Mouse (Mus musculus): Measurements from ENCODE around the gene Acoxl.

Gene Acoxl

DNA sequence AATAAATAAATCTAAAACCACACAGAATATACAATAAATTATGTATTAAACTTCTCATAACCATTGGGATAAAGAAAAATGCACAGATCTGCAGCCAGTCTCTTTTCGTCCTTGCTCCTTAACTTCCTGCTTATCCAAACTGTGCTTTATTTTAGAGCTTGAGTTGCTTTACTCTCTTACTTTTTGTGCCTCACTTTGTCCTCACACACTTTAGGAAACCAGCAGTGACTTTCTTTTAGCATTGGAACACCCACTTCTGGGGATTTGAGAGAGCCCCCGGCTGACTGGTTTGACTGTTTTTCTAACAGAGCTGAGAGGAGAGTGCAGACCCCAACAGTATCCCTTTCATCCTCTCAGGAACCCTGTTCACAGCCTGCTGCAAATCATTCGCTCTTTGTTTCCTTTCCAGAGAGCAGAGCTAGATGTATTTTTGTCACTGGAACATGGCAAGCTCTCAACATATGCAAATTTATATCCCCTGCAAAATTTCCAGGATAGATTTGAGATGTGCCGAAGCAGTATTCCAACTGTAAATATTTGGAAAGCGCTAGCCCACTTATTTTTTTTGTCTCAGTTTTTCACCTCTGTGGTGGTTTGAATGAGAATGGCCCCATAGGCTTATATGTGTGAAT is 199.7 kb downstream of the Acoxl start:
- no peak for DNase-seq

DNA sequence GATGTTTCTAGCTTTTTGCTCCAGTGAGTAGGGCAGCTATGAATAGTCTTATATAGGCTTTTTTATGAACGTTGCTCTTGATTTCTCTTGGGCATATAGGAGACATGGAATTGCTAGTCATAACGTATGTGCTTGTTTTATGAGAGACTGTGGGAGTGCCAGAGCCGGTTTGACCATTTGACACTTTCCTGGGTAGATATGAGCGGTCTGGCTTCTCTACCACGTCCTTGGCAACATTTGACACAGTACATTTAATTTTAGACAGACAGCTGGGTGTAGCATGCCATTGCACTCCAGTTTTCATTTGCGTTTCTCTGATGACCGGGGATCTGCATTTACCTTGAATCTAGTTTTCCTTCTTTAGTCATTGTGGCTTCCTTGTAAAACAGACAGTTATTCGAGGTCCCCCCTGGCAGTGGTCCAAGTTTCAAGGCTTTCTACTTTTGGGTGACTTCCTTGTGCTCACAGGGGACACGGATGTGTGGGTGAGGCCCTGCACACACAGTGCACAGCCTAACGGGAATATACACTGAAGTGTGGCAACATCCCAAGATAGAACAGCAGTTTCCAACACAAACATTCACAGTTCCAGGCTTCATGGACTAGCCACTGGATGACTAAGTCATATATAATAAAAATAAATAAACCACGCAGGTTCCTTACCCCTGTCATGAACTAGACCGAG is 202.5 kb downstream of the Acoxl start:
- DNase-seq = no peak

DNA sequence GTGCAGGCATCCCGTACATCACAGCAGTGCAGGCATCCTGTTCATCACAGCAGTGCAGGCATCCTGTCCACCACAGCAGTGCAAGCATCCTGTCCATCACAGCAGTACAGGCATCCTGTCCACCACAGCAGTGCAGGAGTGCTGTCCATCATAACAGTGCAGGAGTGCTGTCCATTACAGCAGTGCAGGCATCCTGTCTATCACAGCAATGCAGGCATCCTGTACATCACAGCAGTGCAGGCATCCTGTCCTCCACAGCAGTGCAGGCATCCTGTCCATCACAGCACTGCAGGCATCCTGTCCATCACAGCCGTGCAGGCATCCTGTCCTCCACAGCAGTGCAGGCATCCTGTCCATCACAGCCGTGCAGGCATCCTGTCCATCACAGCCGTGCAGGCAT is 207.8 kb downstream of the Acoxl start:
- no peak for DNase-seq

- DNase-seq = no peak
These were observed 216.2 kb downstream of the Acoxl start for GRCm38 (mm10) chr2:128054905-128055304.

DNA sequence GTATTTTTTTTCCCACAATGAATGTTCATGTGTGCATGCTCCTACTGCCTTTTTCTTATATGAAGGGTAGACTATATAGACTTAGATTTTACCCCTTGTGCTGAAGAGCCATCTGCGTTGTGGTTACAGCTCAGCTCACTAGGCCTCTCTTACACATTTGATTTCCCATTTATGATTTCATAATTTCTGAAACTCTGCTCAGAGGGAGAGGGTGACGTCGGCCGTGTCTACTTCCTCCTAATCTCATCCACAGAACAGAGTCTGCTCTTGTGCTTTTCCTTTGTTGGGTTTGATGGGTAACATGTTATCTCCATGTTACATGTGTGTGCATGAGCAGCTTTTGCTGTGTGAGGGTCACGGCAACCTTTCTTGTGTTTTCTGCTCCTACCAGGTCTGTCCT is 219.2 kb downstream of the Acoxl start:
- no peak for DNase-seq

DNA sequence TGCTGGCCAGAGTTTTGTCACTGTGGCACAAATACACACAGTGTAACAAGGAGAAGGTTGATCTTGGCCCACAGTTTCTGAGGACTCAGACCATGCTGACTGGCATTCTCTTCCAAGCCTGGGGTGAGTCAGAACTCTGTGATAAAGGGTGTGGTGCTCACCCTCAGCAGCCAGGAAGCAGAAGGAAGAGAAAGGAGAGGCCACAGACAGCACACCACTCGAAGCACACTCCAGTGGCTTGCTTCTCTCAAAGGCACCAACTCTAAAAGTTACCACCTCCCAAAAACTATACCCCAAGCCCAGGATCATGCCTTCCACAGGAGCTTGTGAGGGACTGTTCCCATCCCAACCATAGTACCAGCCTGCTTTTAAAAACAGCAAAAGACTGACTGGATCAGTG is 220.0 kb downstream of the Acoxl start:
- no peak for DNase-seq

GRCm38 (mm10) chr2:128060213-128060612 is 221.5 kb downstream of the Acoxl start:
- DNase-seq = no peak

DNA sequence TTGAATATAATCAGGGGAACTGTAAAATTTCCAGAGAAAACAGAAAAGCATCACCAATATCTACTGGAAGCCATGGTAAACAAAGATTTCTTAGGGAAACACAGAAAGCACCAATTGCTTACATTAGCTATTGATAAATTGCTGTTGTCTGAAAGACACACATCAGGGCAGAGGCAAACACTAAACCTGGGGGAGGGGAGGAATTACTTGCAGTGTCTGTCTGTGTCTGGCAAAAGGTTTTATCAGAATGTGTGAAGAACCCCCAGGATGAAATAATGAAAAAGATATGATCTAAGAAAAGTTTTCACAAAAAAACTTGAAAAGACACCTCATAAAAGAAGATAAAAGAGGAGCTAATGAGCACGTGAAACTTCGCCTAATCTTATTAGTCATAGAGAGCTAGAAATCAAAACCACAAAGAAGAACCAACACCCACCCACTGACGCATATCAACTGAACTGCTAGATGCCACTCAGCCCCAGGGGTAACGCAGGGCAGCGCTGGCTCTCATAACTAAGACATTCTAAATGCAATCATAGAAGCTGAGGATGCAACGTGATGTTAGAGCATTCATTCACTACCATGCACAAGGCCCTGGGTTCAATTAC is 222.1 kb downstream of the Acoxl start:
- no peak for DNase-seq

DNA sequence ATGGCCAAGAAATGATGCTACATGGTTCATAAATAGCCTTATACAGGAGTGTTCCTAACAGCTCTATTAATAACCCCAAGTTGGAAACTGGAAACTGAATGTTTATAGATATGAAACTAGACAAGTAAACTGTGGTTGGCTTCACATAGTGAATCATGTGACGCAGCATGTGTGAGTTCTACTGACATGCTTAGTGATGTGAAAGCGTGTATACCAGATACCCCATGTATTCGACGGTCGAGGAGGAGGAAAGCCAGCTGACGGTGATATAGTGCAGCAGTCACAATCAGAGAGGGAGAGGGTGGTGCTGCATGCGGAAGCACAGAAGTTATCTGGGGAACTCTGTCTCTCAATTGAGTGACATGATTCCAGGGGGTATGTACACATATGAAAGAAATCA is 222.8 kb downstream of the Acoxl start:
- DNase-seq = no peak

DNA sequence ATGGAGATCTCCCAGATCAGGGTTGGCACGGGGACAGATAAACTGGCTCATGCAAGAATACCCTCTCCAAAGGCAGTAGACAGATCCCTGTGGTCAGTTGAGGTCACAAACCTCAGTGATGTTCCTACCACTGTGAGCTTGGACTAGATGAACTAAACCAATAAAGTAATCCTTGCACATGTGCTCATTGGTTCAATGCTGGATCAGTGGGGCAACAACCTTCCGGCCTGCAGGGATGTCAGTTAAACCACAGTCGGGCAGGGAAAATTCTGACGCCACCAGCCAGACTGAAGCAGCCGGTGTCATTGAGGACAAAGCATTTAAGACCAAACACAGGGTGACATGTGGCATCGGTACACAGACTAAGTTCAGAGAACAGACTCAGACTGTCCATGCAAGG is 224.1 kb downstream of the Acoxl start:
- no peak for DNase-seq

DNA sequence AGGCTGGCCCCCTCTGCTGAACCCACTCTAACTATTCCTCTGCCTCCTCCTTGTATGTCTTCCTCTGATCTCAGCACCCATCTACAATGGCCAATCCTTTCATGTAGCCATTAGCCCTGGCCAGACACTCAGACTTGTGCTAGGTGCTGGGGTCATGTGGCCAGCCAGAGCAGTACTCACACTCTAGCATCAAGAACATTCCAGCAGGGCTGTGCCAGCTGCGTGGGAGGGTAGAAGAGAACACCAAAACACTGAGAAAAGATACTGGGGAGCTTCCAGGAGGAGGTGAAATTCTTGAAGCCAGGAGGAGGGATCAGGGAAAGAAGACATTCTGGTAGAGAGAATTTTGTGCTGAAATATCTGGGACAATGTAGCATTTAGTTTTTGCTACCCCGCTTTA is 226.3 kb downstream of the Acoxl start:
- DNase-seq = no peak

- DNase-seq = no peak
These were observed 226.9 kb downstream of the Acoxl start for GRCm38 (mm10) chr2:128065576-128065975.

DNA sequence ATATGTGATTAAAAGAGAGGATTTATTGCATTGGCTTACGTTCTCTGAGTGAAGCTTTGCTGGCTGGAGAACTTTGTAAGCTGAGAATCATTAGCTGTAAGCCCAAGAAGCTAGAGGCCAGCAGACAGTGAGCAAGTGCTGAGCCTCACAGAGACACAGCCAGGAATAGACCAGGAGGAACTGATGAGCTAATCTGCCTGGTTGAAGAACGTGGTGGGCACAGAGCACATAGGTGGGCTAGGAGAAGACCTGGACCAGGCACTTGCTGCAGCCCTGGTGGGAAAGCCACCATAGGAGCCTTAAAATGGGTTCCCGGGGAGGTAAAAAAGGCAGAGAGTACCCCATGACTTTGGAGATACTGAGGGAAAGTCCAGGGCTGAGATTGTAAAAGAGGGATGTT is 228.5 kb downstream of the Acoxl start:
- no peak for DNase-seq

DNA sequence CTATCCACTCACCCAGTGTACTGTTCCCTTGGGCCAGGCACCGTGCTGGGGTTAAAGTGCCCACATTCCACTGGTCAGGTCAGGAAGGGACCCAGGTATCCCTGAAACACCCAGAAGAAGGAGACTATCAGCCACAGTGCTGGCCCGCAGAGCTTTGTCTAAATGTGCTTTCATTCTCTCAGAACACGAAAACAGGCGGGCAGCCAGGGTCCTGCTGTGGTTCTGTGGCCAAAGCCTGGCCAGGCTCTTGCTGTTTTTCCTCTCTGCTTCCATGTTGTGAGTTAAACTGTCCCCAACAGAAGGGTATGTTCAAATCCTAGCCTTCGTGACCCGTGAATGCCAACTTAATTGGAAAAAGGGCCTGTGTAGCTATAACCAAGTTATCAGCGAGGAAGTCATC is 228.9 kb downstream of the Acoxl start:
- DNase-seq = no peak

DNA sequence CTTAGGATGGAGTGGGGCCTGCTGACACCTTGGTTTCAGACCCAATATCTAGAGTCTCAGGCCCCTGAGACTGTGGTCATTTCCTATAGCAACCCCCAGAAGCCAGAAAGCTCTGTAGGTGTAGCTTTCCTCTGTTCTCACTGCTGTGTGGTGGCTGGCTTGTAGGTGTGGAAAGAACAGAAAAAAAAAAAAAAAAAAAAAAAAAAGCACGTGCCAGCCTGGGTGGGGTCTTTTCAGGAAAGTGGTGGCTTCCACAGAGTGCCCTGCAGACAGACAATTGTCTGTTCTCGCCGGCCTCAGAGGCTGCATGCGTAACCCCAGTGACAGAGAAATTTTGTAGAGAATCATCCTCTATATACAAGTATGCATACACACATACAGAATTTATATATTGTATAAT is 229.5 kb downstream of the Acoxl start:
- DNase-seq = no peak

DNA sequence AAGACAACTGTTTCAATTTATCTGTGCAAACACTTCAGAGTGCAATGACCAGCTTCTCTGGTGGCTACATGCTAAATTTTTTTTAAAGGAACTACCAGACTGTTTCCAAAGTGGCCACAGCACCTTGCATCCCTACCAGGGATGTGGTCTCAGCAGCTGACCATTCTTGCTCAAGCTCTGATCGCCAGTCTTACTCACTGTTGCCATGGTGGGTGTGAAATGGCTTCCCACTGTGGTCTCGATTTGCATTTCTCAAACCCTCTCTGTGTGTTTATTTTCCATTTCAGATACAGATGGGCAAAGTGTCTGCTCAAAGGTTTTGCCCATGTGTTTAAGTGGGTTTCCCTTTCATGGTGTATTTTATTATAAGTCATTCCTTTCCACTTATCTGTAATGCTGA is 230.3 kb downstream of the Acoxl start:
- DNase-seq = no peak

DNA sequence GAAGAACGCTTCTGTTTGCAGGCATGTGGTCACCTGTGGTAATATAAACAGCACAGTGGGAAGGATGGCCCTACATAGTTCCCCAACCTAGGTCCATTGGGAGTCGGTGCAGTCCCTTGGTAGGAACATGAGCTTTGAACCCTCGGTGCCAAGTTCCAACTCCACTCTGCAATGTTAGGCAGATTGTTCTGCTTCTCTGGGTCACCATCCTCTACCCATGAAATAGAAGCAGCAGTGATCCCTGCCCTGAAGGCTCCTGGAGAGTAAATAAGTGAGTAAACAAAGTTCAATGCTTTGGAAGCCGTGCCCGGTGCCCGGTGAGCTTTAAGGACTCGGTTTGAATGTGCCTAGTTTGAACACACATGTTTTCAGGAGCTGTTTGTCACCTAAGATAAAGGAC is 233.1 kb downstream of the Acoxl start:
- DNase-seq = no peak

- no peak for DNase-seq
These were observed 234.3 kb downstream of the Acoxl start for GRCm38 (mm10) chr2:128072944-128073343.

DNA sequence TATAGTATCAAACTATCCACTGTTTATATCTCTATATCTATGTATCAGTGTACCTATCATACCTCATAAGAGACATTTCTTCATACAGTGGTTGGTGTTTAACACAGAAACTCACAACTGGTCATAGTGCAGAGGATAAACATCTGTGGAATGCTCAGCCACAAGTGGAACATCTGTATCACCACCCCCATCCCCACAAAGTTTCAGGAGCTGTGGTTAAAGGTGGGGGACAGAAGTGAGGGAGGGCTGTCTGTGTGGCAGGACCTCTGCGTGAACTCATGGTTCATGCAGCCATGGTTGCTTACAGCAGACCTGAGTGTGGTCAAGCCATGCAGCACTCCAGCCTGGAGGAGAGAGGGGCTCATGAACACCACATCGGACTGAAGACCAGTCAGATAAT is 234.9 kb downstream of the Acoxl start:
- DNase-seq = no peak

- DNase-seq = no peak
These were observed 238.3 kb downstream of the Acoxl start for GRCm38 (mm10) chr2:128076936-128077335.

DNA sequence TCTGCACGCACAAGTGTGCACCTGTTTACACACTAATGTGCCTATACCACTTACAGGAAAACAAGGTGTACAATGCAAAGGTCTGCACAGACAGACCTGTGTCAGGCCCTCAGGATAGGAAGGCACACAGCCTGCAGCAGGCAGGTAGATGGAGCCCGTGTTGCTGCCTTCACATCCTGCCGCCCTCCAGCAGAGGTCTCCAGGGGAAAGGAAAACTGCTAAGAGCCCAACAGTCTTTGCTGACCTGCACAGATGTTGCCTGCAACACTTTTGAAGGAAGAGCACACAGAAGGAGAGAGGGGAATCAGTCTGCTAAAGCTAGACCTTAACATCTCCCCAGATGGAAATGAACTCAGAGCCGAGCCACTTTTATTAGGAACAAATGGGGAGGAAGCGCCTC is 240.2 kb downstream of the Acoxl start:
- DNase-seq = no peak

DNA sequence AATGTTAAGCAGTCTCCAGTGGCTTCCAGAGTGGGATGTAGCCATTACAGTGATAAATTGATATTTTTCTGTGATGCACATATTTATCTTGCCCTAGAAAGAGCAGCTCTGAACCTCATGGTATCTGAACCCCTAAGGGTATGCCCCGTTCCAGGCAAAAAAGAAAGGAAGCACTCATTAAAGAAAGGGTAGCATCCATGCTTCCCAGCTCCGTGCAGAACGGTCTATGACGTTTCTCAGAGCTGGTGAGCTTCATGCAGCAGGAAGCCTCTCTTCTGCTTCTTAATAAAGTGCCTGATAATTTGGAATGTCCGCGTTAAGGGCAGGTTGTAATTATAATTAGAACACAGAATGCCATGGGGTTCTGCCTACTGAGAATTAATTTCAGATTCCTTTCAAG is 240.6 kb downstream of the Acoxl start:
- no peak for DNase-seq

- DNase-seq = no peak
These were observed 245.2 kb downstream of the Acoxl start for GRCm38 (mm10) chr2:128083844-128084243.

DNA sequence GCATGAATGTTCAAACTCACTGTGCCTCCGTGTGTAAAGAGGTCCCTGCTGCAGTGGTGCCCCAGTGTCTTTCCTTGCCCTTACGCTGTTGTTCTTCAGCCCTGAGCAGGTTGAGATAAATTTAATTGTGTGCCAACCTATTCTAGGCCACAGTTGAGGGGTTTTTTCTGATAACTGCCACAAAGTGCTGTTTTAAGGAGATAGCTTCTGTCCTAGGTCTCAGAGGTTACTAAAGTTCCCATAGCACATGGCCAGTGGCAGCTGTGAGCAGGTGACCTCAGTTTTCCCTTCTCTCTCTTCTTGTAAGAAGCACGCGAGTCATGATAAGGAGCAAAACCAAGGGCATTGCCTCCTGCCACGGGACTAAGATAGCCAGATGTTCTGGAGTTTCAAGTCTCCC is 245.9 kb downstream of the Acoxl start:
- no peak for DNase-seq

DNA sequence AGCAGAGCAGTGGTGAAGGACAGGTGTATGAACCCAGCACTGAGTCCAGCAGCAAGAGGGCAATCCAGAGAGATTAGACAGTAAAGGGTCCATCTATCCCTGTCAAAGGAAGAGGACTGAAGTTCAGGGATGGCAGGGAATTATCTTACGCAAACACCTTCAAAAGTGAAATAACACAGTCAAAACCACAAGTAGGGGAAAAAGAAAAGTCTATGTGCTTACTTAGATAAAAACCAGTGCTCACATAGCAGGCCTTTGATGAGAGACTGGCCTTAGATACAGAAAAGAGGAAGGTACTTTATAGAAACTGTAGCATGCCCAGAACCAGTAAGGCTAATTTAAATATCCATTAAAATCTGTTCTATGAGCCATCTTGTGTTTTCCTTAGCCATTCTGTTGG is 246.8 kb downstream of the Acoxl start:
- DNase-seq = no peak
